ENCODE assay signal across 9 mouse cellular contexts in genomic region chr17:46750580-46750979, GRCm38 (mm10). TPM values are rescaled to one million over a fixed set of nuclear protein-coding genes. Genes with fewer than 3 reads are reported as not detected.
DNase-seq lines count a peak whose midpoint lies in the region; ATAC-seq and TF ChIP-seq lines count a peak whose summit lies in the region.
"Had no signal": no experiment of that assay in that cellular context is flagged by ENCODE, and none has a peak within 500 bp of the region (broad histone marks: within the 10 kb centered on the region; RNA-seq: fewer than 3 reads in every experiment).

No protein-coding gene starts in this region.

- no peaks in the 10 kb centered on the region for H3K27me3 ChIP-seq in intestine, embryonic 14.5 days (replicated peaks; ENCODE audit: control insufficient read depth, insufficient read depth, low read length)
- H3K27me3 ChIP-seq in intestine, postnatal 0 days (replicated peaks; ENCODE audit: control insufficient read depth, insufficient read depth, low read length) = no peaks in the 10 kb centered on the region
- H3K27me3 ChIP-seq in hindbrain, embryonic 14.5 days (ENCODE audit: control insufficient read depth, insufficient read depth, low read length) = no peaks in the 10 kb centered on the region
- no peaks in the 10 kb centered on the region for H3K27me3 ChIP-seq in midbrain, embryonic 13.5 days

- H3K36me3 ChIP-seq in intestine, embryonic 14.5 days (ENCODE audit: control insufficient read depth, insufficient read depth, low read length) = peaks cover 12% of the 10 kb centered on the region; the same call in 1 of the 2 replicates
- peaks cover 13% of the 10 kb centered on the region; the same call in 1 of the 2 replicates for H3K36me3 ChIP-seq in intestine, postnatal 0 days (ENCODE audit: control insufficient read depth, insufficient read depth)
- H3K36me3 ChIP-seq in hindbrain, embryonic 14.5 days (replicated peaks; ENCODE audit: control insufficient read depth, insufficient read depth) = 0 out of 2 replicates have a peak, but pooled peaks cover 20% of the 10 kb centered on the region
- H3K36me3 ChIP-seq in midbrain, embryonic 13.5 days = peaks cover 18% of the 10 kb centered on the region

- WGBS in intestine, embryonic 14.5 days = 90% methylated on average over 4 of the region's 4 CpGs
- 87% methylated on average over 4 of the region's 4 CpGs for WGBS in intestine, postnatal 0 days
- WGBS in hindbrain, embryonic 14.5 days = 88% methylated on average over 4 of the region's 4 CpGs
- WGBS in midbrain, embryonic 13.5 days = 90% methylated on average over 4 of the region's 4 CpGs

- H3K9ac ChIP-seq in intestine, embryonic 14.5 days (ENCODE audit: low read length) = peak overlapping the region; percentile 63
- no peak overlapping the region for H3K9ac ChIP-seq in intestine, postnatal 0 days (ENCODE audit: low read depth, low read length)
- peak overlapping the region; percentile 74 for H3K9ac ChIP-seq in hindbrain, embryonic 14.5 days
- peak overlapping the region; percentile 83 for H3K9ac ChIP-seq in midbrain, embryonic 13.5 days (replicated peaks)

- no peak for DNase-seq in intestine, embryonic 14.5 days (ENCODE audit: low spot score)
- DNase-seq in hindbrain, embryonic 14.5 days (ENCODE audit: low spot score) = no peak
- no peak for DNase-seq in left cerebral cortex, adult 8-10 months (ENCODE audit: low spot score in 2 of 2)
- DNase-seq in left cerebral cortex, adult 9 months (ENCODE audit: low spot score in 2 of 2) = no peak
- DNase-seq in cerebellum, postnatal 4 days (ENCODE audit: low spot score in 2 of 2) = no peak
- DNase-seq: cerebellum, adult 11 months had no signal

- TF ChIP-seq CTCF in intestine, postnatal 0 days (IDR thresholded peaks at IDR 0.05; ENCODE audit: low read depth) = no peak
- TF ChIP-seq CTCF in bone marrow macrophage, adult 2 months (IDR thresholded peaks at IDR 0.05; ENCODE audit: low read depth, low read length) = no peak

- no peak for TF ChIP-seq POLR2A in bone marrow macrophage, adult 2 months (IDR thresholded peaks at IDR 0.05; ENCODE audit: borderline replicate concordance, low read depth, low read length)

- H3K4me2 ChIP-seq in intestine, embryonic 14.5 days (ENCODE audit: low read length) = peak overlapping the region; percentile 73
- H3K4me2 ChIP-seq in intestine, postnatal 0 days (replicated peaks; ENCODE audit: low read depth) = no peak overlapping the region
- H3K4me2 ChIP-seq in hindbrain, embryonic 14.5 days (replicated peaks) = peak overlapping the region; percentile 75
- H3K4me2 ChIP-seq in midbrain, embryonic 13.5 days (replicated peaks) = peak overlapping the region; percentile 82

- peaks cover 9% of the 10 kb centered on the region for H3K4me1 ChIP-seq in intestine, embryonic 14.5 days (replicated peaks; ENCODE audit: control insufficient read depth, insufficient read depth, low read length)
- H3K4me1 ChIP-seq in intestine, postnatal 0 days (replicated peaks; ENCODE audit: control insufficient read depth, insufficient read depth, low read length) = no peaks in the 10 kb centered on the region; the same call in 1 of the 2 replicates
- H3K4me1 ChIP-seq in bone marrow macrophage, adult 2 months (ENCODE audit: control insufficient read depth, insufficient read depth, low read length) = peaks cover 38% of the 10 kb centered on the region
- H3K4me1 ChIP-seq in hindbrain, embryonic 14.5 days (replicated peaks; ENCODE audit: control insufficient read depth, insufficient read depth, low read length) = peaks cover 17% of the 10 kb centered on the region
- H3K4me1 ChIP-seq in midbrain, embryonic 13.5 days (replicated peaks) = peaks cover 19% of the 10 kb centered on the region

- no peak overlapping the region for H3K27ac ChIP-seq in intestine, embryonic 14.5 days (ENCODE audit: low read depth)
- no peak overlapping the region for H3K27ac ChIP-seq in intestine, postnatal 0 days (ENCODE audit: low read depth, low read length)
- peak overlapping the region; percentile 100 for H3K27ac ChIP-seq in bone marrow macrophage, adult 2 months (ENCODE audit: insufficient read depth, low read depth, low read length)
- 0 out of 2 replicates have a peak overlapping the region, but pooled peaks have one; percentile 81 for H3K27ac ChIP-seq in hindbrain, embryonic 14.5 days
- 0 out of 2 replicates have a peak overlapping the region, but pooled peaks have one; percentile 92 for H3K27ac ChIP-seq in midbrain, embryonic 13.5 days

- ATAC-seq in intestine, embryonic 14.5 days (replicated peaks; ENCODE audit: low FRiP score, low TSS enrichment, low read depth) = no peak
- no peak for ATAC-seq in intestine, postnatal 0 days
- no peak for ATAC-seq in hindbrain, embryonic 14.5 days (ENCODE audit: low FRiP score)
- ATAC-seq in midbrain, embryonic 13.5 days = no peak

- H3K4me3 ChIP-seq in intestine, embryonic 14.5 days (ENCODE audit: low read depth, low read length) = peak overlapping the region; percentile 63; the same call in 1 of the 2 replicates
- no peak overlapping the region for H3K4me3 ChIP-seq in intestine, postnatal 0 days (ENCODE audit: low read depth, low read length)
- H3K4me3 ChIP-seq in bone marrow macrophage, adult 2 months (ENCODE audit: insufficient read depth, low read length) = peak overlapping the region; percentile 69
- H3K4me3 ChIP-seq in hindbrain, embryonic 14.5 days (replicated peaks; ENCODE audit: low read length) = peak overlapping the region; percentile 62
- peak overlapping the region; percentile 82 for H3K4me3 ChIP-seq in midbrain, embryonic 13.5 days (replicated peaks)

- no peaks in the 10 kb centered on the region for H3K9me3 ChIP-seq in intestine, embryonic 14.5 days (ENCODE audit: control insufficient read depth, low read length)
- H3K9me3 ChIP-seq in intestine, postnatal 0 days (ENCODE audit: control insufficient read depth) = no peaks in the 10 kb centered on the region
- H3K9me3 ChIP-seq in hindbrain, embryonic 14.5 days (ENCODE audit: control insufficient read depth, low read length) = no peaks in the 10 kb centered on the region
- H3K9me3 ChIP-seq in midbrain, embryonic 13.5 days = no peaks in the 10 kb centered on the region

RNA-seq across cellular contexts. Expression of gene Cnpy3, which starts 1.4 kb away (rescaled TPM):
- 69.0 and 70.4 TPM in 2 replicates for polyA plus RNA-seq in intestine, embryonic 14.5 days (2014; fragmentation: Nextera tagmentation; extraction: Ambion mirVana)
- polyA plus RNA-seq in intestine, postnatal 0 days (2015; fragmentation: Nextera tagmentation; extraction: Ambion mirVana) = 32.2 and 35.6 TPM in 2 replicates
- 134 and 146 TPM in 2 replicates for polyA plus RNA-seq in bone marrow macrophage, adult 2 months (2012; ENCODE audit: insufficient read depth, insufficient read length, missing spikeins)
- 60.0 and 60.4 TPM in 2 replicates for polyA plus RNA-seq in hindbrain, embryonic 14.5 days (2014; fragmentation: Nextera tagmentation; extraction: Ambion mirVana)
- 55.7 and 59.8 TPM in 2 replicates for polyA plus RNA-seq in midbrain, embryonic 13.5 days (2015; fragmentation: Nextera tagmentation; extraction: Ambion mirVana)
- total RNA-seq in left cerebral cortex, adult 8-10 months (2022) = 10 to 100 TPM; 66.8 to 75.9 (median 71.0) TPM

RNA-seq across cellular contexts. Expression of gene Ptcra, which starts 12.9 kb away (rescaled TPM):
- 0.69 and 0.74 TPM in 2 replicates for polyA plus RNA-seq in intestine, embryonic 14.5 days (2014; fragmentation: Nextera tagmentation; extraction: Ambion mirVana)
- 0.24 and 0.33 TPM in 2 replicates for polyA plus RNA-seq in intestine, postnatal 0 days (2015; fragmentation: Nextera tagmentation; extraction: Ambion mirVana)
- polyA plus RNA-seq in bone marrow macrophage, adult 2 months (2012; ENCODE audit: insufficient read depth, insufficient read length, missing spikeins) = not detected in 2 replicates
- polyA plus RNA-seq in hindbrain, embryonic 14.5 days (2014; fragmentation: Nextera tagmentation; extraction: Ambion mirVana) = 0.21 and 0.35 TPM in 2 replicates
- 0.24 and 0.46 TPM in 2 replicates for polyA plus RNA-seq in midbrain, embryonic 13.5 days (2015; fragmentation: Nextera tagmentation; extraction: Ambion mirVana)
- under 1 TPM in 2 of 4 experiments, not detected in 2; 0.28 to 0.46 TPM for total RNA-seq in left cerebral cortex, adult 8-10 months (2022)

RNA-seq across cellular contexts. Expression of gene Gnmt, which starts 21.6 kb away (rescaled TPM):
- 0.23 and 1.5 TPM in 2 replicates for polyA plus RNA-seq in intestine, embryonic 14.5 days (2014; fragmentation: Nextera tagmentation; extraction: Ambion mirVana)
- 0.39 and 0.48 TPM in 2 replicates for polyA plus RNA-seq in intestine, postnatal 0 days (2015; fragmentation: Nextera tagmentation; extraction: Ambion mirVana)
- polyA plus RNA-seq in bone marrow macrophage, adult 2 months (2012; ENCODE audit: insufficient read depth, insufficient read length, missing spikeins) = 1.2 TPM in 1 of 2 replicates, not detected in the other
- polyA plus RNA-seq in hindbrain, embryonic 14.5 days (2014; fragmentation: Nextera tagmentation; extraction: Ambion mirVana) = 0.88 and 1.1 TPM in 2 replicates
- polyA plus RNA-seq in midbrain, embryonic 13.5 days (2015; fragmentation: Nextera tagmentation; extraction: Ambion mirVana) = 0.80 and 0.81 TPM in 2 replicates
- total RNA-seq in left cerebral cortex, adult 8-10 months (2022) = under 1 TPM in 3 of 4 experiments, not detected in 1; 0.43 to 0.74 (median 0.63) TPM

RNA-seq across cellular contexts. Expression of gene 2310039H08Rik, which starts 21.9 kb away (rescaled TPM):
- polyA plus RNA-seq in intestine, embryonic 14.5 days (2014; fragmentation: Nextera tagmentation; extraction: Ambion mirVana) = 87.5 and 89.9 TPM in 2 replicates
- polyA plus RNA-seq in intestine, postnatal 0 days (2015; fragmentation: Nextera tagmentation; extraction: Ambion mirVana) = 123 and 124 TPM in 2 replicates
- 6.1 and 7.2 TPM in 2 replicates for polyA plus RNA-seq in bone marrow macrophage, adult 2 months (2012; ENCODE audit: insufficient read depth, insufficient read length, missing spikeins)
- polyA plus RNA-seq in hindbrain, embryonic 14.5 days (2014; fragmentation: Nextera tagmentation; extraction: Ambion mirVana) = 54.1 and 68.5 TPM in 2 replicates
- polyA plus RNA-seq in midbrain, embryonic 13.5 days (2015; fragmentation: Nextera tagmentation; extraction: Ambion mirVana) = 53.4 and 54.0 TPM in 2 replicates
- total RNA-seq in left cerebral cortex, adult 8-10 months (2022) = 1 to 10 TPM; 6.4 to 6.9 (median 6.7) TPM

RNA-seq across cellular contexts. Expression of gene Rpl7l1, which starts 31.9 kb away (rescaled TPM):
- polyA plus RNA-seq in intestine, embryonic 14.5 days (2014; fragmentation: Nextera tagmentation; extraction: Ambion mirVana) = 133 and 150 TPM in 2 replicates
- 77.1 and 78.5 TPM in 2 replicates for polyA plus RNA-seq in intestine, postnatal 0 days (2015; fragmentation: Nextera tagmentation; extraction: Ambion mirVana)
- 75.3 and 83.5 TPM in 2 replicates for polyA plus RNA-seq in bone marrow macrophage, adult 2 months (2012; ENCODE audit: insufficient read depth, insufficient read length, missing spikeins)
- 73.8 and 81.9 TPM in 2 replicates for polyA plus RNA-seq in hindbrain, embryonic 14.5 days (2014; fragmentation: Nextera tagmentation; extraction: Ambion mirVana)
- 119 and 125 TPM in 2 replicates for polyA plus RNA-seq in midbrain, embryonic 13.5 days (2015; fragmentation: Nextera tagmentation; extraction: Ambion mirVana)
- total RNA-seq in left cerebral cortex, adult 8-10 months (2022) = 10 to 100 TPM; 39.0 to 54.3 (median 41.4) TPM

Comparison
In these comparisons a context has a peak if more than half of its experiments do, and no peak if none do; other contexts are left out.
1. H3K27ac ChIP-seq: peak in bone marrow macrophage, adult 2 months (single experiment), hindbrain, embryonic 14.5 days (single experiment) and midbrain, embryonic 13.5 days (single experiment); none in intestine, embryonic 14.5 days (single experiment) and intestine, postnatal 0 days (single experiment).